Mouse (Mus musculus) left cerebral cortex, adult 8-10 months (tissue): ENCODE measurements at regions not wholly inside any gene's neighbourhood (a gene's known extent, or its start where the extent isn't known, plus 50 kb on each side); places are given as distances from the start of the nearest gene placed in this dataset.
A peak's percentile ranks its signal among the peaks of the same experiment; 100 is the strongest.
"Not testable (repeated sequence)": the region's sequence is repeated elsewhere in the genome, so short reads cannot be mapped to it uniquely, and the experiment has no call there.

Experiments
- DNase-seq, 2 experiments: peaks; one replicate each; pipeline ENCODE4 v3.0.0; 2022; ENCODE audit warnings: low spot score in 2 of 2

- no peak for DNase-seq
Measured at GRCm38 (mm10) chr11:12589757-12590373, 125.1 kb upstream of the Cobl start.

DNA sequence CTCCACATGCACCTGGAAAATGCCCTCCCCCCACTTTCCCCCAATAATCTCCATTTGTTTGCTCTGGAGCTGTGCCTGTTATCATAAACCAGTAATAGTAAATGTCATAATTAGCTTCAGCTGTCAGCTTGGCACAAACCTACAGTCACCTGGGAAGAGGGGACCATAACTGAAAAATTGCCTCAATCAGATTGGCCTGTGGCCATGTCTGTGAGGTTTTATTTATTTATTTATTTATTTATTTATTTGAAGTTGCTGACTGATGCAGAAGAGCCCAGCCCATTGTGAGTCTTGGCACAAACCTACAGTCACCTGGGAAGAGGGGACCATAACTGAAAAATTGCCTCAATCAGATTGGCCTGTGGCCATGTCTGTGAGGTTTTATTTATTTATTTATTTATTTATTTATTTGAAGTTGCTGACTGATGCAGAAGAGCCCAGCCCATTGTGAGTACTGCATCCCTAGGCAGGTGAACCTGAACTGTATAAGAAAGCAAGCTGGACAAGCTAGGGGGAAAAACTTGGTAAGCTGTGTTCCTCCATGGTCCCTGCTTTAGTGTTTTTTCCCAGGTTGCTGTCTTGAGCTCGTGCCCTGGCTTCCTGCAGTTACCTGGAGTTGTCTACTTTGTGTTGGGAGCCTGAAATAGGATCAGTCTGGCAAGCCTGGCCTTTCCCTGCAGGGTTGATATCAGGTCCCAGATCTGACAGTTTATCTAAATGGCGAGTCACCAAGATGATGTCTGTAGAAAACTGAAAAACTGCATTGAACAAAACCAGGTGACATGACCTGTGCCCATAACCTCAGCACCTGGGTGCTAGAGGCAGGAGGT, 120.3 kb upstream of the Cobl start:
- DNase-seq: not testable (repeated sequence)

- peak; percentile 14 to 74 for DNase-seq
Measured at GRCm38 (mm10) chr11:12578999-12579576, 114.3 kb upstream of the Cobl start.

- DNase-seq: no peak
Measured at GRCm38 (mm10) chr11:12559663-12560062, 94.9 kb upstream of the Cobl start.

- DNase-seq: no peak
Measured at GRCm38 (mm10) chr11:12558995-12559633, 94.4 kb upstream of the Cobl start.

DNA sequence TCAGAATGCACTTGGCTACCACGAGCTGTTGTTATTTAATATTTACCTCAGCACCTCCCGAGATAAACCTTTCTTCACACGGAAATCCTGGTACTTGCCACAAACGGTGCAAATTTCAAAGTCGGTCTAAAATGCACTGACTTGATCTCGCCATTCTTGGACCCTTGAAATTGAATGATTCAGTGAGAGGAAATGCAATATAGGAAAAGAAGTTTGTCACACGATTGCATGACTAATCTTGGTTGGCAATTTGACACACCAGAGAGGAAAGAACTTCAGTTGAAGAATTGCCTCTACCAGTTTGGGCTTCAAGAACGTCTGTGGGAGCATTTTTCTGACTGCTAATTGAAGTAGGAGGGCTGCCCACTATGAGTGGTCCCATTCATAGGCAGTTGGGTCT, 93.4 kb upstream of the Cobl start:
- DNase-seq: no peak

GRCm38 (mm10) chr11:12545771-12546170, 81.0 kb upstream of the Cobl start:
- no peak for DNase-seq

DNA sequence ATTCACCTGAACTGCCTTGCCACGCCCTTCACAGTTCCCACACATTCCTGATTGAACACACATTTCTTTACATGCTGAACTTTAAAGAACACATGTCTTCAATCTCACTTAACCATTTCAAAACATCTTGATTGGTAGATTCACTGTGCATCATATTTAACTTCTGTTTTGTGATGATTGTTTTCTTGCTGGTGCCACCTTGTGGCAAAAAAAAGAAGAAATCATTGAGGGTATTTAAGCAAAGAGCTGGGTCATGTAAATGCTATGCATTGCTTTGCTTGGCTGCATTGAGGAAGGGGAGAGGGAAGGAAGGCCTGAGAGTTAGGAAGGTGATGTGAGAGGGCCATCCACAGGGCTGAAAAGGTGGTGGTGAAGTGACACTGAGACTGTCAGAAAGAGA, 78.3 kb upstream of the Cobl start:
- DNase-seq: no peak

GRCm38 (mm10) chr11:12540333-12540870, 75.6 kb upstream of the Cobl start:
- DNase-seq: no peak

- DNase-seq: no peak
Measured at GRCm38 (mm10) chr11:12535063-12535462, 70.3 kb upstream of the Cobl start.

GRCm38 (mm10) chr11:12532288-12532687, 67.5 kb upstream of the Cobl start:
- DNase-seq: peak in 1 of 2 experiments; percentile 85

DNA sequence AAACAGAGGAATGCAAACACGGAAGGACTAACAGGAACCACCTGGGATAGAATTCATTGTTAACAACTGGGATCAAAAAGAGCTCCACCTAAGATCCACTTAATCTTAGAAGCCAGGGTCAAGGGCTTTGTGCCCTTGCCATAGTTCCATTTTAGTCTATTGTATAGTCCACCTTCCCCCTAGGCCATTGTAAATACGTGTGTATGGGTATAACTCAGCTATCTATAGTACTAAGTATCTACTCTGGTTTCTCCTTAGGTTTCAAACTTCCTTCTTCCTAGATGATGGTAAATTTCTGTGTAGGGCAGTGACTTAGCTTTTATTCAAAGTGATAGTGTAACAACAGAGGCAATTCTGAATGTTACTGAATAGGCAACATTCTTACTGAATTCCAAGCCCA, 57.3 kb upstream of the Cobl start:
- DNase-seq: not testable (repeated sequence)

DNA sequence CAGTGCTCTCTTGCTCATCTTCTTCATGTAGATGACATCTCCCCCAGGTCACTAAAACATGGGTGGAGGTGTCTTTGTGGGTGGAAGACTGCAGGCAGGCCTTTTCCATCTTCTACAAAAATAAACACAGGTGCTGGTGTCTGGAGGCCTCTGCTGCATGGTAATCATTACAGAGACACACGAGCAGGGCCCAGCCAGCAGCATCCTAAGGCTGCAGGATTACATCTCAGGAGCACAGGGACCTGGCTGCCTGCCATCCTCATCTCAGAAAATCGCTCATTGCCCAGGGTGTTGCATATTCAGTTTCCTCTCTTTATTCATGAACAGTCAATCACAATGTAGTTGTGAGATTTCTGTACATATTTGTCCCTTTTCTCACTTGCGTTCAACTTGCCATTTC, 56.5 kb upstream of the Cobl start:
- DNase-seq: no peak

GRCm38 (mm10) chr11:12516374-12516773, 51.6 kb upstream of the Cobl start:
- no peak for DNase-seq
